Mouse (Mus musculus) lung, embryonic 16.5 days (tissue): ENCODE results near the gene Pabpc5. TPM values are rescaled to one million over a fixed set of nuclear protein-coding genes. Genes with fewer than 3 reads are reported as not detected.

Experiments used
- ATAC-seq: fragments of 200-750 bp; cut with Nextera tagmentation; 2 replicates; pipeline ENCODE4 v1.8.0; 2017; ENCODE audit warnings: low read depth, mild to moderate bottlenecking, moderate library complexity
- H3K27ac ChIP-seq: fragments of 300-500 bp; sonication (generic); 2 replicates; pipeline ENCODE4 v1.5.1; 2014; ENCODE audit warnings: mild to moderate bottlenecking, control low read depth, low read length
- H3K27me3 ChIP-seq: fragments of 300-500 bp; sonication (generic); 2 replicates; pipeline ENCODE4 v1.6.1; 2014; ENCODE audit warnings: low read depth, low read length, mixed read lengths; ENCODE audit not compliant: control insufficient read depth, insufficient read depth
- H3K36me3 ChIP-seq: fragments of 300-500 bp; sonication (generic); 2 replicates; pipeline ENCODE4 v1.6.1; 2014; ENCODE audit warnings: low read length; ENCODE audit not compliant: control insufficient read depth, insufficient read depth
- H3K4me1 ChIP-seq: fragments of 300-500 bp; sonication (generic); replicated peaks from 2 replicates; pipeline ENCODE4 v1.6.1; 2014; ENCODE audit warnings: low read length, mixed read lengths; ENCODE audit not compliant: control insufficient read depth, insufficient read depth
- H3K4me2 ChIP-seq: fragments of 300-500 bp; sonication (generic); 2 replicates; pipeline ENCODE4 v1.6.1; 2014; ENCODE audit warnings: low read depth, low read length, control low read depth
- H3K4me3 ChIP-seq: fragments of 300-500 bp; sonication (generic); 2 replicates; pipeline ENCODE4 v1.5.1; 2014; ENCODE audit warnings: mild to moderate bottlenecking, low read length, control low read depth
- H3K9ac ChIP-seq: fragments of 300-500 bp; sonication (generic); 2 replicates; pipeline ENCODE4 v1.6.1; 2014; ENCODE audit warnings: low read length, control low read depth
- H3K9me3 ChIP-seq: fragments of 300-500 bp; sonication (generic); 2 replicates; pipeline ENCODE4 v1.6.1; 2016; ENCODE audit warnings: low read length; ENCODE audit not compliant: control insufficient read depth
- WGBS: fragments of 180-500 bp; shearing (Covaris S2); extraction: QIAGEN DNeasy Blood & Tissue Kit; methylation state at CpG from one replicate; pipeline ENCODE4 v1.1.7; 2014; 5-methylcytosine and 5-hydroxymethylcytosine counted together
- polyA plus RNA-seq: library from polyadenylated mRNA; unstranded; fragments of >200 nt; fragmentation: Nextera tagmentation; extraction: Ambion mirVana; gene quantifications from 2 replicates; pipeline ENCODE4 v1.2.1, GENCODE M21; 2015

The Pabpc5 gene
- 0.08 and 0.09 TPM in 2 replicates for polyA plus RNA-seq

DNA sequence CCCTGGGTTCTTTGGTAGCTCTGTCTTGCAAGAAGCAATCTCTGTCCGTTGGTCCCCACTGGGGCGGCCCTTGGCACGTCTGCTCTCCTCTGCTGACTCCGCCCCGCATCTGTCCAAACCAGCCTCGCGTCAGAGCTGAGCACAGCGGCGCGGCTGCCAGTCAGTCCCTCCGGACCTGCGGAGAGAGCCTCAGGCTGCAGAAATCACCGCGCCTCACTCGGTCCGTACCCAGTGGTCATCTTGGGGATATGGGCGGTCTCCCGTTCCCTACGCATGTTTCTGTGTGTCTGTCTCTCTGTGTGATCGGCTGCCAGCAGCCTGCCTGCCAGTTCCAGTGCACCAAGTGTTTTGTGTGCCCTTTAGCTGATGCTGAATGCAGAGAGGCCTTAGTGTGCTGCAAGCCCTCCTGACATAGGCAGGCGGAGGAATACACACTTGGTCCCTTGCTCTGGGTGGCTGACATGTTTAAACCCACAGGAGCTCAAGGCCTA is at the start of gene Pabpc5:
Pabpc5 (plus strand) TSS at position 116 of the 491 bp plus-strand sequence.
- H3K9ac ChIP-seq = peak within 1 kb of the TSS; percentile 33
- 6% methylated on average over 17 of the region's 21 CpGs for WGBS
- H3K27ac ChIP-seq = no peak within 1 kb of the TSS
- peak within 1 kb of the TSS; percentile 38 for H3K4me3 ChIP-seq
- peak; percentile 99 for ATAC-seq
- H3K9me3 ChIP-seq = no peaks in the 10 kb centered on the region
- no peaks in the 10 kb centered on the region for H3K36me3 ChIP-seq
- peak within 1 kb of the TSS; percentile 49 for H3K4me2 ChIP-seq
- no peaks in the 10 kb centered on the region for H3K4me1 ChIP-seq
- H3K27me3 ChIP-seq = no peaks in the 10 kb centered on the region

GRCm38 (mm10) chrX:119886957-119887593 is 39.9 kb upstream of the Pabpc5 start:
- Histone ChIP-seq H3K27me3 (no peaks in the 10 kb centered on the region), H3K9ac (no peak overlapping the region), H3K36me3 (no peaks in the 10 kb centered on the region), H3K27ac (no peak overlapping the region), H3K4me2 (no peak overlapping the region), H3K9me3 (no peaks in the 10 kb centered on the region), H3K4me1 (no peaks in the 10 kb centered on the region), H3K4me3 (no peak overlapping the region)
- WGBS = 87% methylated on average over 3 of the region's 3 CpGs
- ATAC-seq = no peak

DNA sequence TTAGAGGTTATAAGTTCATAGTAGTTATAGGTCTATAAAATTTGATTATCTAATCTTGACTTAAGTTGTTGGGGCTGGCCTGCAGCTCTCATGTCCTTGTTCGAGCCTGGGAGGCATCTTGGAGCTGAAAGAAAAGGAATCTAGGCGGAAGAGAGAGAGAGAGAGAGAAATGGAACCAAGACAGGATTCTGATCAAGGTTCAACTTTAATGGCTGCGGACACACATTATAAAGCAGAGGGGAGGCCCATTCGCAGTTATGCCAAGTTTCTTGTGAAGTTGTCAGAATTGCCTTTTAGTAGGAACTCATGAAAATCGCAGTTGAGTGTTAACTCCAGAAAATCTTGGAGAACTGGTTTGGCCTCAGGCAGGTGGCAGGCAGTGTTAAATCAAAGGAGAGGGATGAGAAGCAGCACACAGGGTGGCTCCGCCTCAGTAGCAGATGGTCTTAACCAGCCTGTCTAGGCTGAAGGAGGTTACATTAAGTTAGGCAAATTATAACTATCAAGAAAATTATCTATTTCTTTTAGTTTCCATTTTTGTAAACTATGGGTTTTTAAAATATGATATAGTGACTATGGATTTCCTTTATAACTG is 38.6 kb upstream of the Pabpc5 start:
- Histone ChIP-seq H3K4me3 (no peak overlapping the region), H3K4me2 (no peak overlapping the region), H3K4me1 (no peaks in the 10 kb centered on the region), H3K27me3 (no peaks in the 10 kb centered on the region), H3K36me3 (no peaks in the 10 kb centered on the region), H3K9ac (no peak overlapping the region), H3K9me3 (no peaks in the 10 kb centered on the region), H3K27ac (no peak overlapping the region)
- no peak for ATAC-seq
- 78% methylated on average over 6 of the region's 6 CpGs for WGBS

DNA sequence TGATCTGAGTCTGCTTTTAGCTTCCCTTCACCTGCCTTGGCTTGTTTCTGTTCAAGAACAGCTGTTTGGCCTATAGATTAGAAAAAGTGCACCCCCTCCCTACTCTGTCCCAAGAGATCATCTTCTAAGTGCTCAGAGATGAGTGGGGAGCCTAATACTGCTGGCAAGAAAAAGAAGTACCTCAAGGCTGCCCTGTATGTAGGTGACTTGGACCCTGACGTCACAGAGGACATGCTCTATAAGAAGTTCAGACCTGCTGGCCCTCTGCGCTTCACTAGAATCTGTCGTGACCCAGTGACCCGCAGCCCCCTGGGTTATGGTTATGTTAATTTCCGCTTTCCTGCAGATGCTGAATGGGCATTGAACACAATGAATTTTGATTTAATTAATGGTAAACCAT is 856 bp downstream of the Pabpc5 start:
- no peak overlapping the region for H3K4me3 ChIP-seq
- H3K4me2 ChIP-seq = no peak overlapping the region
- no peak overlapping the region for H3K27ac ChIP-seq
- no peaks in the 10 kb centered on the region for H3K4me1 ChIP-seq
- H3K27me3 ChIP-seq = no peaks in the 10 kb centered on the region
- 85% methylated on average over 5 of the region's 5 CpGs for WGBS
- ATAC-seq = no peak
- no peaks in the 10 kb centered on the region for H3K9me3 ChIP-seq
- H3K36me3 ChIP-seq = no peaks in the 10 kb centered on the region
- no peak overlapping the region for H3K9ac ChIP-seq
